Mouse (Mus musculus) CH12.LX (cell line): ENCODE data around the gene March10. TPM values are rescaled to one million over a fixed set of nuclear protein-coding genes. Genes with fewer than 3 reads are reported as not detected.
A peak's percentile ranks its signal among the peaks of the same experiment; 100 is the strongest.

Source experiments
- DNase-seq: peaks from one replicate; pipeline ENCODE4 v3.0.0-alpha.2; 2013; ENCODE audit errors: extremely low read depth
- H3K27ac ChIP-seq: 2 replicates; pipeline ENCODE4 v1.5.1; 2012; ENCODE audit warnings: low read depth, mild to moderate bottlenecking, control low read depth, moderate library complexity; ENCODE audit not compliant: insufficient read depth
- H3K27me3 ChIP-seq: replicated peaks from 2 replicates; pipeline ENCODE3; 2012; ENCODE audit warnings: inconsistent platforms
- H3K36me3 ChIP-seq, 2 experiments: replicated peaks in 1 of 2; 2 replicates each; pipeline versions ENCODE3 to v1.6.1; 2012; ENCODE audit warnings: inconsistent platforms in 1 of 2, low read length in 1 of 2, mild to moderate bottlenecking in 1 of 2, mixed read lengths in 1 of 2, moderate library complexity in 1 of 2; ENCODE audit not compliant: control insufficient read depth in 1 of 2, insufficient read depth in 1 of 2
- H3K4me1 ChIP-seq, 2 experiments: 2 replicates each; pipeline ENCODE4 v1.6.1; 2012; ENCODE audit warnings: inconsistent platforms in 1 of 2, moderate library complexity in 1 of 2; ENCODE audit not compliant: insufficient read depth in 2 of 2, control insufficient read depth in 1 of 2
- H3K4me2 ChIP-seq: 2 replicates; pipeline ENCODE4 v1.6.1; 2012; ENCODE audit warnings: low read depth, mild to moderate bottlenecking, control low read depth; ENCODE audit not compliant: poor library complexity, insufficient read depth, severe bottlenecking
- H3K4me3 ChIP-seq, 3 experiments: fragments of 150-350 bp in 1 of 3; sonication (generic) in 1 of 3; replicated peaks in 1 of 3; 2 replicates each; pipeline versions ENCODE3 to v1.5.1; 2011 to 2012; ENCODE audit warnings: low read depth in 2 of 3, low read length in 2 of 3, mild to moderate bottlenecking in 2 of 3, moderate library complexity in 2 of 3, control low read depth in 1 of 3, improper control_type of control experiment in 1 of 3, inconsistent platforms in 1 of 3, mixed read lengths in 1 of 3; ENCODE audit not compliant: poor library complexity in 1 of 3
- H3K79me2 ChIP-seq: replicated peaks from 2 replicates; pipeline ENCODE4 v1.6.1; 2012; ENCODE audit warnings: mild to moderate bottlenecking, moderate library complexity; ENCODE audit not compliant: control insufficient read depth, poor library complexity, insufficient read depth, severe bottlenecking; ENCODE audit errors: extremely low read depth
- H3K9ac ChIP-seq: 2 replicates; pipeline ENCODE4 v1.6.1; 2012; ENCODE audit warnings: low read depth, mild to moderate bottlenecking, control low read depth, moderate library complexity; ENCODE audit not compliant: insufficient read depth
- H3K9me3 ChIP-seq: replicated peaks from 2 replicates; pipeline ENCODE3; 2012; ENCODE audit warnings: low read length, inconsistent platforms, mixed read lengths
- CHD1 ChIP-seq: IDR thresholded peaks from 2 replicates; pipeline ENCODE4 v1.6.1; 2012; ENCODE audit warnings: low read depth, low read length, improper control_type of control experiment, inconsistent platforms
- HCFC1 ChIP-seq: IDR thresholded peaks from 2 replicates; pipeline ENCODE4 v1.6.1; 2012; ENCODE audit warnings: low read depth, mild to moderate bottlenecking, inconsistent platforms, low read length, improper control_type of control experiment
- JUN ChIP-seq: IDR thresholded peaks from 2 replicates; pipeline ENCODE4 v1.6.1; 2011; ENCODE audit warnings: low read depth, mild to moderate bottlenecking, low read length, improper control_type of control experiment, moderate library complexity; ENCODE audit not compliant: insufficient read depth
- JUND ChIP-seq: conservative IDR thresholded peaks from 2 replicates; pipeline ENCODE4 v1.6.1; 2011; ENCODE audit warnings: low read depth, low read length, improper control_type of control experiment
- KAT2A ChIP-seq: IDR thresholded peaks from 2 replicates; pipeline ENCODE4 v1.6.1; 2012; ENCODE audit warnings: low read length, improper control_type of control experiment, inconsistent platforms; ENCODE audit not compliant: insufficient replicate concordance
- MAX ChIP-seq: IDR thresholded peaks from 2 replicates; pipeline ENCODE4 v1.6.1; 2011; ENCODE audit warnings: low read length, improper control_type of control experiment
- MAZ ChIP-seq: IDR thresholded peaks from 2 replicates; pipeline ENCODE4 v1.6.1; 2012; ENCODE audit warnings: low read depth, mild to moderate bottlenecking, inconsistent platforms, low read length, improper control_type of control experiment, moderate library complexity
- MEF2A ChIP-seq: IDR thresholded peaks from 2 replicates; pipeline ENCODE4 v1.6.1; 2014; ENCODE audit warnings: low read depth, mild to moderate bottlenecking, inconsistent platforms, low read length, improper control_type of control experiment, borderline replicate concordance
- NELFE ChIP-seq: IDR thresholded peaks from 2 replicates; pipeline ENCODE4 v1.6.1; 2011; ENCODE audit warnings: low read depth, low read length, improper control_type of control experiment
- PAX5 ChIP-seq: IDR thresholded peaks from 2 replicates; pipeline ENCODE4 v1.6.1; 2012; ENCODE audit warnings: low read length, inconsistent platforms, mixed read lengths
- POLR2A ChIP-seq: IDR thresholded peaks from 2 replicates; pipeline ENCODE4 v1.6.1; 2011; ENCODE audit warnings: low read depth, mild to moderate bottlenecking, improper control_type of control experiment, low read length
- RAD21 ChIP-seq: IDR thresholded peaks from 2 replicates; pipeline ENCODE4 v1.6.1; 2011; ENCODE audit warnings: low read depth, mild to moderate bottlenecking, low read length, improper control_type of control experiment, moderate library complexity
- RCOR1 ChIP-seq: conservative IDR thresholded peaks from 2 replicates; pipeline ENCODE4 v1.6.1; 2012; ENCODE audit warnings: low read depth, mild to moderate bottlenecking, inconsistent platforms, low read length, improper control_type of control experiment
- USF2 ChIP-seq: conservative IDR thresholded peaks from 2 replicates; pipeline ENCODE4 v1.6.1; 2011; ENCODE audit warnings: low read depth, low read length, improper control_type of control experiment
- ZC3H11A ChIP-seq: IDR thresholded peaks from 2 replicates; pipeline ENCODE4 v1.6.1; 2012; ENCODE audit warnings: low read depth, mild to moderate bottlenecking, inconsistent platforms, low read length, improper control_type of control experiment
- ZKSCAN1 ChIP-seq: IDR thresholded peaks from 2 replicates; pipeline ENCODE4 v1.6.1; 2012; ENCODE audit warnings: low read depth, inconsistent platforms, low read length, improper control_type of control experiment, borderline replicate concordance
- ZNF384 ChIP-seq: IDR thresholded peaks from 2 replicates; pipeline ENCODE4 v1.6.1; 2012; ENCODE audit warnings: low read depth, low read length, improper control_type of control experiment, inconsistent platforms
- dilution Hi-C: fragments of 300-500 bp; cut with MboI; formaldehyde crosslinking; loops from 2 replicates; pipeline ENCODE4 v1.14.3; 2020; ENCODE audit warnings: low sequenced_read_pairs; ENCODE audit not compliant: extremely low pct_unique_long_range_greater_than_20kb, extremely low pct_ligation_motif_present
- in situ Hi-C: fragments of 300-500 bp; cut with MboI; formaldehyde crosslinking; loops from 3 replicates; pipeline ENCODE4 v1.14.3; 2019; ENCODE audit warnings: low sequenced_read_pairs, low pct_ligation_motif_present, low pct_unique_long_range_greater_than_20kb, mixed read lengths
- polyA plus RNA-seq: library from polyadenylated mRNA; unstranded; fragments of >175 nt; gene quantifications from 2 replicates; pipeline ENCODE4 v1.2.1, GENCODE M21; 2012; ENCODE audit warnings: low read depth; ENCODE audit not compliant: insufficient read length
- total RNA-seq, 2 experiments: library from RNA; depleted of rRNA; stranded (reverse); fragments of 300-350 nt in 1 of 2; fragments of >200 nt in 1 of 2; gene quantifications; 2 replicates each; pipeline ENCODE4 v1.2.3; 2012 to 2014

Gene March10
- total and polyA plus RNA-seq, 3 experiments, result not detected

- H3K4me1 ChIP-seq, result peaks cover 0 to 5% of the 10 kb centered on the region in 2 experiments; a peak in 2 of 4 replicates
- H3K9me3 ChIP-seq, result no peaks in the 10 kb centered on the region
- no peak for TF ChIP-seq MAZ
- TF ChIP-seq MEF2A, result no peak
- no peak for TF ChIP-seq MAX
- TF ChIP-seq PAX5, result no peak
- no peak for TF ChIP-seq POLR2A
- no peak for TF ChIP-seq KAT2A
- H3K36me3 ChIP-seq, result no peaks in the 10 kb centered on the region
- H3K4me2 ChIP-seq, result peak overlapping the region; percentile 68
- dilution Hi-C loops (no loop called here), in situ Hi-C loops (no loop called here)
- H3K4me3 ChIP-seq, result no peak overlapping the region
- no peak overlapping the region for H3K27ac ChIP-seq
- no peaks in the 10 kb centered on the region for H3K79me2 ChIP-seq
- H3K27me3 ChIP-seq, result peaks cover 5% of the 10 kb centered on the region
- no peak overlapping the region for H3K9ac ChIP-seq
- no peak for DNase-seq
Measured at GRCm38 (mm10) chr11:105364386-105365065, 92.0 kb downstream of the March10 start.

- no peaks in the 10 kb centered on the region for H3K36me3 ChIP-seq
- peaks cover 5% of the 10 kb centered on the region for H3K27me3 ChIP-seq
- no peaks in the 10 kb centered on the region for H3K79me2 ChIP-seq
- no peak for DNase-seq
- H3K4me3 ChIP-seq, result no peak overlapping the region
- peaks cover 0 to 5% of the 10 kb centered on the region in 2 experiments; a peak in 2 of 4 replicates for H3K4me1 ChIP-seq
- in situ Hi-C loops (no loop called here), dilution Hi-C loops (no loop called here)
- peak overlapping the region; percentile 68 for H3K4me2 ChIP-seq
- no peak overlapping the region for H3K9ac ChIP-seq
- no peaks in the 10 kb centered on the region for H3K9me3 ChIP-seq
- TF ChIP-seq RAD21, result no peak
- no peak for TF ChIP-seq HCFC1
- no peak for TF ChIP-seq ZKSCAN1
- no peak for TF ChIP-seq JUN
- TF ChIP-seq ZNF384, result no peak
- TF ChIP-seq KAT2A, result no peak
- TF ChIP-seq MAZ, result no peak
- TF ChIP-seq NELFE, result no peak
- TF ChIP-seq CHD1, result no peak
- no peak for TF ChIP-seq RCOR1
- no peak for TF ChIP-seq JUND
- TF ChIP-seq USF2, result no peak
- TF ChIP-seq ZC3H11A, result no peak
- H3K27ac ChIP-seq, result no peak overlapping the region
Measured at GRCm38 (mm10) chr11:105363598-105364385, 92.7 kb downstream of the March10 start.
